Mouse (Mus musculus): ENCODE measurements at regions not wholly inside any gene's neighbourhood (a gene's known extent, or its start where the extent isn't known, plus 50 kb on each side); places are given as distances from the start of the nearest gene placed in this dataset.
"Not testable (repeated sequence)": the region's sequence is repeated elsewhere in the genome, so short reads cannot be mapped to it uniquely, and the experiment has no call there.

GRCm38 (mm10) chr1:65509003-65509402 lies 227.1 kb downstream of the Pth2r start:
- in situ Hi-C loops (cut with MseI, MboI): no loop called here

- in situ Hi-C loops (cut with MseI, MboI): no loop called here
Measured at GRCm38 (mm10) chr1:65535674-65536073, 253.8 kb downstream of the Pth2r start.

GRCm38 (mm10) chr1:65538509-65538908 lies 256.7 kb downstream of the Pth2r start:
- in situ Hi-C loops (cut with MseI, MboI): no loop called here

GRCm38 (mm10) chr1:65544219-65544864 lies 262.5 kb downstream of the Pth2r start:
- in situ Hi-C loops (cut with MseI, MboI): no loop called here

GRCm38 (mm10) chr1:65545336-65546060 lies 263.6 kb downstream of the Pth2r start:
- in situ Hi-C loops (cut with MseI, MboI): no loop called here

GRCm38 (mm10) chr1:65548830-65549229 lies 267.0 kb downstream of the Pth2r start:
- in situ Hi-C loops (cut with MseI, MboI): no loop called here

GRCm38 (mm10) chr1:65587402-65587801 lies 305.5 kb downstream of the Pth2r start:
- in situ Hi-C loops (cut with MseI, MboI): no loop called here

GRCm38 (mm10) chr1:65635315-65635714 lies 291.0 kb upstream of the Crygf start:
- in situ Hi-C loops (cut with MseI, MboI): no loop called here

- in situ Hi-C loops (cut with MseI, MboI): loop anchor here in 1 of 2 experiments (25.0 kb wide), 2 partner anchors 342 to 433 kb away; no protein-coding TSS in a partner anchor
Measured at GRCm38 (mm10) chr1:65654460-65654859, 271.9 kb upstream of the Crygf start.

- in situ Hi-C loops (cut with MseI, MboI): no loop called here
Measured at GRCm38 (mm10) chr1:65681960-65682359, 244.4 kb upstream of the Crygf start.

GRCm38 (mm10) chr1:65687322-65687721 lies 239.0 kb upstream of the Crygf start:
- in situ Hi-C loops (cut with MseI, MboI): no loop called here

GRCm38 (mm10) chr1:65730262-65730661 lies 196.1 kb upstream of the Crygf start:
- in situ Hi-C loops (cut with MseI, MboI): no loop called here

GRCm38 (mm10) chr1:65757951-65758350 lies 168.4 kb upstream of the Crygf start:
- in situ Hi-C loops (cut with MseI, MboI): no loop called here

GRCm38 (mm10) chr1:65761141-65761540 lies 165.2 kb upstream of the Crygf start:
- in situ Hi-C loops (cut with MseI, MboI): no loop called here

- in situ Hi-C loops (cut with MseI, MboI): no loop called here
Measured at GRCm38 (mm10) chr1:65800244-65800643, 126.1 kb upstream of the Crygf start.

GRCm38 (mm10) chr1:65820771-65821170 lies 105.5 kb upstream of the Crygf start:
- in situ Hi-C loops (cut with MseI, MboI): no loop called here

- in situ Hi-C loops (cut with MseI, MboI): no loop called here
Measured at GRCm38 (mm10) chr1:65841116-65841515, 85.2 kb upstream of the Crygf start.

- in situ Hi-C loops (cut with MseI, MboI): no loop called here
Measured at GRCm38 (mm10) chr1:65847005-65847404, 79.3 kb upstream of the Crygf start.

GRCm38 (mm10) chr1:65873691-65874090 lies 52.6 kb upstream of the Crygf start:
- in situ Hi-C loops (cut with MseI, MboI): not testable (repeated sequence)

Measured in mouse trophoblast stem cell (cell line).